Mouse (Mus musculus): ENCODE measurements at regions not wholly inside any gene's neighbourhood (a gene's known extent, or its start where the extent isn't known, plus 50 kb on each side); places are given as distances from the start of the nearest gene placed in this dataset.

GRCm38 (mm10) chr9:93509646-93510045 is 967.6 kb downstream of the Plod2 start:
- DNase-seq (ENCODE audit: low spot score), result peak; percentile 3

- DNase-seq (ENCODE audit: low spot score), result no peak
These were observed 982.0 kb downstream of the Plod2 start for GRCm38 (mm10) chr9:93524055-93524454.

DNA sequence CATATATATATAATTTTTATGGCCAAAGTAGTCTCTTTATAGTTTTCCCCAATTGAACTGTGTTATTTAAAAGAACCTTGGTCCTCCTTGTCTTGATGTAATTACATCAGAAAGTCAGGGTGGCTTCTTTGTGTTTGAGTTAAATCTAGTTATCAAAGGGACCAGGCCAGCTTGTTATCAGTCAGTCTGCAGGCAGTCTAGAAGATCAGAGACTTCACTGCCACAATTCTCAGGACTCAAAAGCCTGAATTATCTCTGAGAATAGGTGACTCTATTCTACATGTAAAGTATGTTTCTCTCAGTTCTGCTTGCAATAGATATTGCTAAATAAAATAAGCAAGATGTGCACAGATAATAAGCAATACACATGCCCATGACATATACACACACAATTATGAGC is 983.1 kb downstream of the Plod2 start:
- no peak for DNase-seq (ENCODE audit: low spot score)

- DNase-seq (ENCODE audit: low spot score), result no peak
These were observed 988.8 kb downstream of the Plod2 start for GRCm38 (mm10) chr9:93530646-93531320.
